Mouse (Mus musculus) fibroblast of lung, adult 2 months (primary cell): ENCODE measurements at regions not wholly inside any gene's neighbourhood (a gene's known extent, or its start where the extent isn't known, plus 50 kb on each side); places are given as distances from the start of the nearest gene placed in this dataset.

Source experiments
- DNase-seq: peaks from one replicate; pipeline ENCODE4 v3.0.0-alpha.2; 2011; ENCODE audit warnings: low read depth

DNA sequence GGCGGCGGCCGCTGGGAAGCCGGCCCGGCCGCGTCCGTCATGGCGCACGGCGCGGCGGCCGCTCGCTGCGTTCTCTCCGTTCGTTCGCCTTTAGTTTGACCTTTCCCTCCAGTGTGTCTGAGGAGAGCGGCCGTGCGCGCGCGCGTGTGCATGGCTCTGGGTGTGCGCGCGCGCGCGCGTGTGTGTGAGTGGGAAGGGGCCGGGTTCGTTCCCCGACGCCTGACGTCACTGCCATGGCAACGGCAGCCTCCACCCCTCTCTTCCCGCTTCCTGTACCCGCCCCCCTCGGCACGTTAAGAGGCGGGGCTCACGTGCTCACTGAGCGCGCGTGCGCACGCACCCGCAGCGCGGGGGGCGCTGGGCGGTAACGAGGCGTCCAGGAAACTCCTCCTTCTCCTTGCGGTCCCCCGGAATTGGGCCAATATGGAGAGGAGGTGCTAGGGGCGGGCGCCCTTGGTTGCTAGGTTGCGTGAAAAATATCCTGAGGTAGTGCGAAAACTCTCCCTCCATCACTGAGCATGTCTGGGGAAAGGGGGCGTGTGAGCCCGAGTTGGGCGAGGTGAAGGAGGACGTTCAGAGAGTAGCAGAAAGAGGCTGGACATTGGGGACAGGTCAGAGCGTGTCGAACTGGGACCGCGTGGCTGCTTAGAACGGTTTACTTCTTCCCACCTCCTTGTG lies 1862.5 kb upstream of the Lrrc6 start:
- peak; percentile 97 for DNase-seq

DNA sequence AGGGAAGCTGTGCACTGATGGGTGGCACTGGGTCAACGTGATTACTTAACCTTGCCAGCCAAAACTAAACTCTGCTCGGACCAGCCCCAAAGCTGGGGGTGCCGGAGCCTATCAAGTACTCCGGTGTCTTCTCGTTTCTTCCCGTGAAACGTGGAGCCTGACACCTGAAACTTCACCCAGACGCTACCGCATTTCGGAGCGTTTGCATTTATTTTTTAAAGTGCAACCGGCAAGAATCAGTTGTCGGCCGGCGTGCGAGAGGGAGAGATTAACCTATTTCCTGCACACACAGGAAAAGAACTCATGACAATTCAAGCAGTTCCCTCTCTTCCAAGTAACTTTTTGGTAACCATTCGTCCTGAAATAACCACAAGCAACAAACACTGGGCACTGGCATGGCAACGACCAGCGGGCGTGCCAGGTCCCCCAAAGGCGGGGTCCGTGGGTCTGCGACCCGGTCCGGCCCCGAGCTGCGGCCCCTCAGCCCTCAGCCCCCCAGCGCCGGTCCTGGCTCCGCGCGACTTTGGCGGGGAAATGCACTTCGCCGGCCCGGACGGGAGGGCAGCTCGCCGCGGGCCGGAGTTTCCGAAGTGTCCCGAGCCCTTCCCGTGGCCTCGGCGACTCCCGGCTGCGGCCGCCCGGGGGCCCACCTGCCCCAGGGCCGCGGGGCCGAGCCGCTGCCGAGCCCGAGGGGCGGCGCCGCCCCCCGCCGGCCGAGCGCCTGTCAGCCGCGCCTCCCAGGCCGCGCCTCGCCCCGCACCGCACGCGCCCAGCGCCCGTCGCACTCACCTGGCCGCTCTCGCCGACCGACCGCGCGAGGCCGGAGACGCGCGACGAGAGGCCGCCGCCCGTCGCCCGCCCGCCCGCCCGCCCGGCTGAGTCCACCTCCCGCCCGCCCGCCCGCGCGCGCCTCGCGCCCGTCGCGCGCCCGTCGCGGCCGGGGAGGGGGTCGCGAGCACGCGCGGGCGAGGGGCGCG lies 1861.7 kb upstream of the Lrrc6 start:
- DNase-seq: no peak

DNA sequence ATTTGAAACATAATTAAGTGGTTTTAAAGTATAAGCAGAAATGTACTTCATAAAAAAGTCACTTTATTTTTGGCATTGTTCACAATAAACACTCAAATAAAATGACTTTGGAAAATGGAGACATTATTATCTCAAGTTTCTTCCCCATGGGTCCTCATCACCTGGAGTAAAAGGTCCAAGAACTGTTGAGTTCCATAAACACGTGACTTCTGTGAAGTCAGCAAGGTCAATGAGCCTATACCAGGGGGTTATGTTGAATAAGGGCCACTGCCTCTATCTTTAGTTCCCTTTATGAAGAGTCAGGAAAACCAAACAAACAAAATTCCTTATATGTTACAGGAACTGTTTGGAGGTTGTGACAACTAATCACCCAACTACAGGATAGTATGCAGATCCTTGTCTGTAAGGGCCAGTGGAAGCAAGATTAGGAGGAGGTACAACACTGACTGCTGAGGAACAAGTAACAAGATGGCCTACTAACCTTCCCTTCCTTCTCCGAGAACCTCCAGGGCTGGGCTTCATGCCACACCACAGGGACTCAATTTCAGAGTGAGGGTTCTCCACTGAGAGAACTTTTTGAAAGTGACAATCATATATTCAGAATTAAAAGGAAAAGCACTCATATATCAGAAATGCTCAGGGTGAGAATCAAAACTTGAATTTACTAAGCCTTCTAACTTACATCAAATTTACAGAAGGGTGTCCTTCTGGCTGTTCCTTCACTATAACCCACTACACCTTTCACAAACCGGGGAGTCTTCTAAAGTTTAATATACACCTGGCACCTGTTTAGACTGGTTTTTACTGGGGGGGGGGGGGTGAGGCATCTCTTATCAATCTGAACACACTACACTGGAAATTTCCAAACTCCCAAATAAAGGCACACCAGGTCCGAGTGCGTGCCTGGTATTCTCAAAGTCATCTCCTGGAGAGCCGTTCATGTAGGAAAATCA lies 1860.5 kb upstream of the Lrrc6 start:
- no peak for DNase-seq

DNA sequence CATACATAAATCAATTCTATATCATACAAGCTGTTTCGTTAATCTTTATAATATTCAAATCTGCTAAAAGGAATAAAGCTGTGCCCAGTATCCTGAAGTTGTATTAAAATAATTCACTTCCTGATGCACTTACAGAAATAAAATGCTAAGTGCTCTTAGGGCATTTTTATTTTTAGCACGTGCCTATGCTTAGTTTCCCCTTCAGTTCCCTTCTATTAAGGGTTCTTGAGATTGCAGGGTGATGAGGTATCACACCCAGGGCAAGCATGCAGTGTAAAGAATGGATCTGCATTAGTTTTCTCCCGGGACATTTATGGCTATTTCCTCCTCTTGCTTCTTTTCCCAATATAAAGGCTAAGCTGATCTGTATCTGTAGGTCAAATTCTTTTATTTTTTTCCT lies 1858.8 kb upstream of the Lrrc6 start:
- no peak for DNase-seq

DNA sequence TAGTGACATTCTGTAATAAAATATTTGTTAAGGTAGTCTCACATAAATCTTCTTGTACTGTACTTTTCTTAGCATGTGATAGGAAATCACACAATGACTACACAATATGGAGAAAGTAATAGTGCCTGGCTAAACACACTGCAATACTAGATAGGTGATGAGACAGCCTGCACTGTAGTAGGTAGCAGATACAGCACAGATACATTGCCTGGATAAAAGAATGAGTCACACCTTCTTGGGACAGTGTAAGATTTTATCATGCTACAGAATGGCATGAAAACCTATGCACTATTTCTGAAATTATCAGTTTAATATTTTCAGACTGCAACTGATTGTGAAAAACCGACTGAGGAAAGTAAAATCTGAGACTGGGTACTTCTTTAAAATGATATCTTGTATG lies 1855.2 kb upstream of the Lrrc6 start:
- DNase-seq: no peak

DNA sequence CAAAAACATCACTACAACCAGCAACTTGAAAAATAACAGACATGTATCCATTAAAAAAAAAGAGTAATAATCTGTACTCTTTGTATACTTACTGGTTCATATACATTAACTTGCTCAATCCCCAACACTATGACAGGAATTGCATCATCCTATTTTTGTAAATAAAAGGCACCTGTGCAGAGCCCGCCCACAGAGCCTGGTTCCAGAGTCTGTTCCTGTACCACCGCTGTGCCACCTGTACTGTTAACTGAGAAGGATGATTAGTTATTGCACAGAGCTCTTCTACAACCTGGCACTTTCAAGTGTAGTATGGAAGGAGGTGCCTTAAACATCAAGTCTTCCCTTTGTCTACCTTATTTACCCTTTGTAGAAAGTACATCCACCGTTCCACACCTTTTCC lies 1843.9 kb upstream of the Lrrc6 start:
- DNase-seq: no peak

DNA sequence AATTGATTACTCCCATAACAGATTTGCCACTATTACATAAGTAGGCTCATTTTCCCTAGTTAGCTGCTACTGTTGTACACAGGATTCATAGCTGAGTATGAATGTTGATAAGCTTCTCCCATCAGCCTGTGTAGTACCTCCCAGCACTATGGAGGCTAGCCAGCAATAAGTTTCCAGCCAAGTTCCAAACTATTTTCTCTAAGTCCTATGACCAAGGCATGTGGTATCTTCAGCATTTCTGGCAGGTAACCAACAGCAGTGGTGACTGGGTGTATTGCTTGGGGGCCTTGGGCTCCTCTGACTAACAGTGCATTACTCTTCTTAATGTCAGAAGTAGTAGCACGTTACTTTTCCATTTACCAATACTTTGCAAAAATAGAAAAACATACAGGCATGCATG lies 1841.8 kb upstream of the Lrrc6 start:
- peak; percentile 73 for DNase-seq

DNA sequence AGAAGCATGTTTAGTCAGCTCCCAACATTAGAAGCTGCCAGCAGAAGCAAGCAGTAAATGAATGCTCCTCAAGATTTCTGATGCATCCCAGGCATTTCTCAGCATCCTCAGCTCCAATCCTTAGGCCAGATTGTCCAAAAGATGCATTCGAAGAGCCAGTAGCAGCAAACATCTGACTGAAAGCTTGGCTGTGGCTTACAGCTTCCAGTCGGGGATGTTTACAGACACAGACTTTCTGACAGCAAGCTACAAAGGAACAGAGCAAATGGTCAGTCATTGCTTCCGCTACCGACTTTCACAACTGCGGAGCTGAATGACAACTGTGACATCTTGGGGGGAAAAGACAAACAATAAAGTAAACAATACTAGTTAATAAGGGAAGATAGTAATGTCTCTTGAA lies 1840.3 kb upstream of the Lrrc6 start:
- DNase-seq: no peak

DNA sequence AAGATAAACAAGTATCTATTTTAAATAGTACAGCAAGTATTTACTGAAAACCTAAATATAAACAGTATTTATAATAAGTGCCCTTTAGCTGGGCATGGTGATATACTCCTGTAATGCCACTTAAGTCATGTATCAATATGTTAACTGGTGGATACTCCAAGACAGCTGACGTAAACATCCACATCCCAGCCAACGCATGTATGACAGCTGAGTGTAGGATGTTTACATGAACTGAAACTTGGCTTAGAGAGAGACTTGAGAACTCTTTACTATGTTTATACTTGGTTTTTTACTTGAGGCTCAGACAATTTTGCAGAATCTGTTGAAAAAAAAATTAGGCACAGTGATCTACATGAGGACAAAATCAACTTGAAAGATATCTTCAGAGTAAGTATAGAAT lies 1836.6 kb upstream of the Lrrc6 start:
- no peak for DNase-seq

DNA sequence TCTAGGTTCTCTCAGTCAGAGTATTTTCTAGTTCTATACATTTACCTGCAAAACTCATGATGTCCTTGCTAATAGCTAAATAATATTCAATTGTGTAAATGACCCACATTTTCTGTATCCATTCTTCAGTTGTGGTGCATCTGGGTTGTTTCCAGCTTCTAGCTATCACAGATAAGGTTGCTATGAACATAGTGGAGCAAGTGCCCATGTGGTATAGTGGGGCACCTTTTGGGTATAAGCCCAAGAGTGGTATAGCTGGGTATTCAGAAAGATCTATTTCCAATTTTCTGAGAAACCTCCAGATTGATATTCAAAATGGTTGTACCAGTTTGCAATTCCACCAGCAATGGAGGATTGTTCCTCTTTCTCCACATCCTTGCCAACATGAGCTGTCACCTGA lies 1835.1 kb upstream of the Lrrc6 start:
- DNase-seq: no peak

DNA sequence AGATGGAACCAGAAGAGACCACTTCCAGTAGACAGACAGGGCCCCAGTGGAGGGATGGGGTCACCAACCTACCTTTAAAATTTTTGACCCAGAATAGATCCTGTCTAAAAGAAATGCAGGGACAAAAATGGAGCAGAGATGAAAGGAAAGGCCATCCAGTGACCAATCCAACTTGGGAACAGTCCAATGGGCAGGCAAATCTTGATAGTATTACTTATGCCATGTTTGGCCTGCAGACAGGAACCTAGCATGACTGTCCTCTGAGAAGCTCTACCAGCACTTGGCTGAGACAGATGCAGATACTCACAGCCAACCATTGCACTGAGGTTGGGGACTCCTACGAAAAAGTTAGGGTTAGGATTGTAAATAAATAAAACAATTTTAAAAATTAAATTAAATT lies 1815.4 kb upstream of the Lrrc6 start:
- no peak for DNase-seq
